Mouse (Mus musculus) midbrain, postnatal 0 days (tissue): ENCODE measurements at regions not wholly inside any gene's neighbourhood (a gene's known extent, or its start where the extent isn't known, plus 50 kb on each side); places are given as distances from the start of the nearest gene placed in this dataset.

Experiments used
- ATAC-seq: fragments of 200-750 bp; cut with Nextera tagmentation; 2 replicates; pipeline ENCODE4 v1.8.0; 2017; ENCODE audit warnings: moderate number of reproducible peaks, mild to moderate bottlenecking, moderate TSS enrichment, moderate library complexity; ENCODE audit not compliant: low FRiP score
- DNase-seq: peaks from one replicate; pipeline ENCODE4 v3.0.0-alpha.2; 2015; ENCODE audit warnings: low spot score
- H3K27ac ChIP-seq: fragments of 300-500 bp; sonication (generic); 2 replicates; pipeline ENCODE4 v1.5.1; 2014; ENCODE audit warnings: low read depth, mild to moderate bottlenecking, low read length, mixed read lengths
- H3K27me3 ChIP-seq: fragments of 300-500 bp; sonication (generic); 2 replicates; pipeline ENCODE4 v1.6.1; 2014; ENCODE audit warnings: low read length, control low read depth, mixed read lengths; ENCODE audit not compliant: insufficient read depth
- H3K36me3 ChIP-seq: fragments of 300-500 bp; sonication (generic); 2 replicates; pipeline ENCODE4 v1.6.1; 2014; ENCODE audit warnings: low read length, control low read depth, mixed read lengths; ENCODE audit not compliant: insufficient read depth
- H3K4me1 ChIP-seq: fragments of 300-500 bp; sonication (generic); 2 replicates; pipeline ENCODE4 v1.6.1; 2014; ENCODE audit warnings: mild to moderate bottlenecking, control low read depth, antibody characterized with exemption, low read length, mixed read lengths; ENCODE audit not compliant: insufficient read depth
- H3K4me2 ChIP-seq: fragments of 300-500 bp; sonication (generic); 2 replicates; pipeline ENCODE4 v1.6.1; 2014; ENCODE audit warnings: low read depth, mild to moderate bottlenecking, low read length, mixed read lengths; ENCODE audit not compliant: poor library complexity, severe bottlenecking
- H3K4me3 ChIP-seq: fragments of 300-500 bp; sonication (generic); 2 replicates; pipeline ENCODE4 v1.5.1; 2014; ENCODE audit warnings: low read depth, mild to moderate bottlenecking, low read length, moderate library complexity
- H3K9ac ChIP-seq: fragments of 300-500 bp; sonication (generic); replicated peaks from 2 replicates; pipeline ENCODE4 v1.6.1; 2014; ENCODE audit warnings: mild to moderate bottlenecking, low read length, moderate library complexity, mixed read lengths; ENCODE audit not compliant: poor library complexity, severe bottlenecking
- H3K9me3 ChIP-seq: fragments of 300-500 bp; sonication (generic); 2 replicates; pipeline ENCODE4 v1.6.1; 2016; ENCODE audit warnings: low read length, control low read depth
- CTCF ChIP-seq: IDR thresholded peaks from 2 replicates; pipeline ENCODE4 v1.5.1; 2016; ENCODE audit warnings: antibody characterized with exemption, mild to moderate bottlenecking
- WGBS: fragments of 180-500 bp; shearing (Covaris S2); extraction: QIAGEN DNeasy Blood & Tissue Kit; methylation state at CpG from one replicate; pipeline ENCODE4 v1.1.7; 2014; 5-methylcytosine and 5-hydroxymethylcytosine counted together

DNA sequence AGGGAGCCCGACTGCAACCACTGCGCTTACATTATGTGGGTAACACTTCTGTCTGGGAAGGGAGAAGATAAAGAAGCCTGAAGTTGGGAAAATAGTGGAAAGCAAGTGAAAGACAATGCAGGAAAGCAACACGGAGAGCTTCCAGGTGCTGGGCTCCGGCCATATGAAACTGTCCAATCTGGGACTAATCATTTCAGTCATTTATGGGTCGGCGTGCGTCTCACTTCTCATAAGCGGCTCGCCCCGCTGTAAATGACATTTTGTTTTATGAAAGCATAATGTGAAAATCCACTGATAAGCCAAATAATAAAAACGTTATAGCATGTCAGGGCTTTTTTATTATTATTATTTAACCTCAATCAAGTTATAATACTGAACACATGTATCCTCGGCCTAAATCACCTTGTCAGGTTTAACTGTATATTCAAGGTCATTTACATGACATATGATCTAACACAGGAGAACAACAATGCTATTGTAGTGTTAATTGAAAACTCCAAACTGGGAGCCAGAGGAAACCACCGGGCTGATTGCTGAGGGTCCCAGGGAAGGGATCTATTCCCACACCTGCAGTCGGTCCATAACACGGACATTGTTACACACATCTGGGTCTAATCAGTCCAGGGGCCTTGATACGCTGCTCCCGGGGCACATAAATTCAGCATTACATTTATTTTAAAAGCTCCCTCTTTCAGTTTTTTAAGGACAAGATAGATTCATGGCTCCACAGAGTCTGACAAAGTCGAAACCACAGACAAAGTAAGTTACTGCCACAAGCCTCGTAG is 332.4 kb downstream of the Etnk1 start:
- Histone ChIP-seq H3K4me2 (no peak overlapping the region), H3K36me3 (no peaks in the 10 kb centered on the region)
- TF ChIP-seq CTCF: no peak

DNA sequence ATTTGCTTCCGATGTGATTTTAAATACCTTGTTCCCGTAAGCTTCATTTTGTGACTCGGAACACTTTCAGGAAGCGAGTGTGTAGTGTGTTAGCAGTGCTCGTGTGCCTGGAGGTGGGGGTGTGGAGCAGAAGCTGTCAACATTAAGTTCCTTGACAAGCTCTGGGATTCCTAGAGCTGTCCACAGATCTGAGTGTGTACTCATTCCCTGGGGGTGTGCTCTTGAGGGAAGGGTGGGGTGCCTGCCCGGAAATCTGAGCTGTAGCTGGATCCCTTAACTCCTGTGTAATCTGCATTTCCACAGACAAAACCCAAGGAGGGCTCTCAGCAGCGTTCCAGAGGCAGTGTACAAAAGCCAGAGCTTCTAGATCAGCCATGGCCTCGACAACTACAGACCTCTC is 335.8 kb downstream of the Etnk1 start:
- DNase-seq (no peak), ATAC-seq (no peak)
- TF ChIP-seq CTCF: no peak

More for the DNA sequence above, 332.4 kb downstream of the Etnk1 start:
- Histone ChIP-seq H3K27me3 (no peaks in the 10 kb centered on the region), H3K27ac (no peak overlapping the region), H3K9me3 (no peaks in the 10 kb centered on the region), H3K4me1 (no peaks in the 10 kb centered on the region), H3K9ac (no peak overlapping the region), H3K4me3 (no peak overlapping the region)
- DNase-seq (no peak), ATAC-seq (no peak)
- WGBS: 92% methylated on average over 19 of the region's 19 CpGs

DNA sequence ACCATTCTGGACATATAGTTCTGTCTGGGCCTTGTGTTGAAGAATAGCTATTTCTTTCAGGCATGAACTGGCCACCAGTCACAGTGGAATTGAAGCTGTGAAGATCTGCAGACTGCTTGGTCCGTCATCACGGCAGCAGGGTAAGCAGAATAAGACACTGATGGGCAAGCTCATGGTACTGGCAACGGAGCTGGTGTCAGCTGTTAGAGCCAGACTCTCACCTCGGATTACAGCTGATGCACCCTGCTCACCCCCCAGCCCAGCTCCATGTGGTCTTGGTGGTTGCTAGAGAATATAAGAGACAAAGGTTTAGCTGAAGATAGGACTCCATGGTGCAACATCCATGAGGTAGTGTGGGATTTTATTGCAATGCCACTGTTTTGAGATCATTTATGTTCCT is 336.9 kb downstream of the Etnk1 start:
- ATAC-seq: no peak

More for the DNA sequence above, 335.8 kb downstream of the Etnk1 start:
- Histone ChIP-seq H3K9me3 (no peaks in the 10 kb centered on the region), H3K4me3 (no peak overlapping the region), H3K4me2 (no peak overlapping the region), H3K4me1 (no peaks in the 10 kb centered on the region), H3K27me3 (no peaks in the 10 kb centered on the region), H3K36me3 (no peaks in the 10 kb centered on the region), H3K27ac (no peak overlapping the region), H3K9ac (no peak overlapping the region)
- 68% methylated on average over 8 of the region's 8 CpGs for WGBS

GRCm38 (mm10) chr6:143513459-143513858 is 346.4 kb downstream of the Etnk1 start:
- no peak overlapping the region for H3K4me2 ChIP-seq
- H3K36me3 ChIP-seq: no peaks in the 10 kb centered on the region
- ATAC-seq: no peak
- WGBS: 91% methylated on average over 5 of the region's 5 CpGs
- no peaks in the 10 kb centered on the region for H3K9me3 ChIP-seq
- no peak overlapping the region for H3K9ac ChIP-seq
- H3K4me3 ChIP-seq: no peak overlapping the region
- no peaks in the 10 kb centered on the region for H3K27me3 ChIP-seq
- H3K27ac ChIP-seq: no peak overlapping the region
- H3K4me1 ChIP-seq: no peaks in the 10 kb centered on the region
- no peak for TF ChIP-seq CTCF
- DNase-seq: no peak

More for the DNA sequence above, 336.9 kb downstream of the Etnk1 start:
- Histone ChIP-seq H3K4me2 (no peak overlapping the region), H3K9me3 (no peaks in the 10 kb centered on the region), H3K27me3 (no peaks in the 10 kb centered on the region), H3K9ac (no peak overlapping the region), H3K27ac (no peak overlapping the region), H3K4me1 (no peaks in the 10 kb centered on the region), H3K4me3 (no peak overlapping the region), H3K36me3 (no peaks in the 10 kb centered on the region)
- 90% methylated on average over 4 of the region's 4 CpGs for WGBS
- DNase-seq: no peak
- TF ChIP-seq CTCF: no peak

DNA sequence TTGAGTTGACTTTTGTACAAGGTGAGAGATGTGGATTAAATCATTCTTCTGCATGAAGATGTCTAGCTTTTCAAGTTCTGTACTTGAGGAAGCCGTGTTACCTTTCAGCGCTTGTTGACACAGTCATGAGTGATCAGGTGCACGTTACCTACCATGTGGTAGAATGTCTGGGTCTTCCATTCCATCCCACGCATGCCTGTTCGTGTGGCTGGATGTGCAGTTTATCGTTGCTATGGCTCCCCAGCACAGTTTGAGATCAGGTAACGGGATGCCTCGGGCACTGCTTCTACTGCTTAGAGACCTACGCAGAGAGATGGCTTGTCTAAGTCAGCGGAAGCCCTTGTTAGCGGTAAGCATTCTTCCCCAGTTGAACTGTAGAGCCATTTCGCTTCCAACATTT is 348.1 kb downstream of the Etnk1 start:
- ATAC-seq (no peak), DNase-seq (no peak)
- no peak overlapping the region for H3K4me3 ChIP-seq

DNA sequence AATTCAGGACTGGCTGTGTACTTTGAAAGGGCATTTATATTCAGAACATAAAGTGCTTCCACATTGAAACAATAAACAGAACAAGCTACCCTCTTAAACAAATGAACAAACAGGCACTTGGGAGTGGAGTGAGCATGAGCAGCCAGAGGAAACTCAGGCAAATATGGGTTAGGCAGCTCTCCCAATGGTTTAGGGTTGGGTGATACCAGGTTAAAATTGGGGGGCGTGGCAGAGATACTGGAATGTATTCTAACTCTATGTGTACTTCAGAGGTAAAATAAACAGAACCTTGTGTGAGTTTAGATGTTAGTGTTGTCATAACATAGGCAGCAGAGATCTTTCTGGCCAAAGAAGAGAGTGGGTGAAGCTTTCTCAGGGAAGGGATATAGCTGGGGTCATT is 349.7 kb downstream of the Etnk1 start:
- no peak overlapping the region for H3K27ac ChIP-seq
- H3K9ac ChIP-seq: no peak overlapping the region
- H3K4me3 ChIP-seq: no peak overlapping the region
- no peaks in the 10 kb centered on the region for H3K36me3 ChIP-seq
- H3K4me2 ChIP-seq: no peak overlapping the region
- no peak for TF ChIP-seq CTCF
- DNase-seq: no peak
- 80% methylated on average over 1 of the region's 1 CpGs for WGBS
- ATAC-seq: no peak
- H3K4me1 ChIP-seq: no peaks in the 10 kb centered on the region
- no peaks in the 10 kb centered on the region for H3K9me3 ChIP-seq
- no peaks in the 10 kb centered on the region for H3K27me3 ChIP-seq

More for the DNA sequence above, 348.1 kb downstream of the Etnk1 start:
- Histone ChIP-seq H3K4me2 (no peak overlapping the region), H3K9ac (no peak overlapping the region), H3K36me3 (no peaks in the 10 kb centered on the region), H3K27ac (no peak overlapping the region), H3K9me3 (no peaks in the 10 kb centered on the region), H3K4me1 (no peaks in the 10 kb centered on the region), H3K27me3 (no peaks in the 10 kb centered on the region)
- TF ChIP-seq CTCF: no peak
- WGBS: 87% methylated on average over 12 of the region's 12 CpGs
